Mouse (Mus musculus) olfactory bulb, adult 2 months (tissue): ENCODE results near the gene Tuba1c.

Experiments
- CTCF ChIP-seq: fragments of 200-500 bp; IDR thresholded peaks from 2 replicates; pipeline ENCODE4 v1.5.1; 2012; ENCODE audit warnings: low read depth, mild to moderate bottlenecking, low read length, moderate library complexity; ENCODE audit not compliant: insufficient read depth
- POLR2A ChIP-seq: fragments of 200-500 bp; IDR thresholded peaks from 2 replicates; pipeline ENCODE4 v1.6.1; 2012; ENCODE audit warnings: mild to moderate bottlenecking, low read depth, low read length, moderate library complexity; ENCODE audit not compliant: insufficient read depth

- TF ChIP-seq CTCF, result no peak
- no peak for TF ChIP-seq POLR2A
Measured at GRCm38 (mm10) chr15:99020171-99020570, 9.5 kb upstream of the Tuba1c start.
